Mouse (Mus musculus): ENCODE data around the gene Gramd4. TPM values are rescaled to one million over a fixed set of nuclear protein-coding genes. Genes with fewer than 3 reads are reported as not detected.

The Gramd4 gene
- polyA plus RNA-seq, 1 experiment, result 18.9 TPM

DNA sequence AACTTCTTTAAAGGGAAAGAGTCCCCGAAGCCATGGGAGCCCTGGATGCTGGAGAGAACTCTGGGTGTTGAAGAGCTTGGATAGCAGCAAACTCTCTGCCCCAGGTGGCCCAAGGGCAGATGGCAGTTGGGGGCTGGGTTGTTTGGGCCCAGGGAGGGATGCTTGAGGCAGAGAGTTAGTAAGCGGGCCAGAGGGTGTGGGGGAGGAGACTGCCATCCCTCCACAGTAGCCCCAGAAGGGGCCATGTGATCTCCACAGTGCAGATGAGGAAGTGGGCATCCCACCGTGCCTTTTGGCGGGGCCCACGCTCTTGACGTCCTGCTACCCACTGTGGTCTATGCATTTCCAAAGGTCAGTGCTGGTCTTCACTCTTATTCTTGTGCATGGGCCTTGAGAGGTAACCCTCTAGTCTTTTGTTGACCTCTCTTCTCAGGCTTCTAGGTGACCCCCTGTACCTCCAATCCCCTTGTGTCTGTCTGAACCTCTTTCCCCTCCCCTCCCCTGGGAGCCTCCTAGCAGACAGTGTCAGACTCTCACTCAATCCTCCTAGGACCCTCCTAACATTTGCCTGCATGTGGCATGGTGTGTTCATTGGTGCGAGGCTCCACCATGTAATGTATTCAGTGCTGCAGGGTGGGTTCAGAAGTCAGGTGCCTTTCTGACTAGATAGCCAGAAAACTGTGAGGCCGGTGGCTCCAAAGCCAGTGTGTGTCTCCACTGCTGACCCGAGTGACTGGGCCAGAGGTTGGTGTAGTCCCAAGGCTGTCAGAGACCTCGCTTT lies 11.7 kb downstream of the Gramd4 start:
- no peak overlapping the region for H3K27ac ChIP-seq (ENCODE audit: insufficient read depth, low read depth, low read length)
- H3K4me1 ChIP-seq (ENCODE audit: control insufficient read depth, insufficient read depth, low read length), result peaks cover 11% of the 10 kb centered on the region; the same call in 1 of the 2 replicates
- H3K36me3 ChIP-seq (ENCODE audit: control insufficient read depth, insufficient read depth, low read length), result no peaks in the 10 kb centered on the region
- H3K4me3 ChIP-seq (ENCODE audit: insufficient read depth, low read depth, low read length), result no peak overlapping the region
- DNase-seq, result no peak
- H3K27me3 ChIP-seq (replicated peaks; ENCODE audit: control insufficient read depth, insufficient read depth, low read length), result no peaks in the 10 kb centered on the region
- WGBS, result 77% methylated on average over 10 of the region's 10 CpGs
- TF ChIP-seq CTCF (conservative IDR thresholded peaks at IDR 0.05; ENCODE audit: insufficient read depth, insufficient read length, low read depth, low read length), result no peak
- no peak for TF ChIP-seq POLR2A (IDR thresholded peaks at IDR 0.05; ENCODE audit: low read depth, low read length)

- no peak overlapping the region for H3K27ac ChIP-seq (ENCODE audit: insufficient read depth, low read depth, low read length)
- H3K4me1 ChIP-seq (ENCODE audit: control insufficient read depth, insufficient read depth, low read length), result 0 out of 2 replicates have a peak, but pooled peaks cover under 1% of the 10 kb centered on the region
- TF ChIP-seq CTCF (conservative IDR thresholded peaks at IDR 0.05; ENCODE audit: insufficient read depth, insufficient read length, low read depth, low read length), result no peak
- no peaks in the 10 kb centered on the region for H3K36me3 ChIP-seq (ENCODE audit: control insufficient read depth, insufficient read depth, low read length)
- DNase-seq, result no peak
- H3K27me3 ChIP-seq (replicated peaks; ENCODE audit: control insufficient read depth, insufficient read depth, low read length), result no peaks in the 10 kb centered on the region
- WGBS, result 67% methylated on average over 11 of the region's 11 CpGs
- no peak overlapping the region for H3K4me3 ChIP-seq (ENCODE audit: insufficient read depth, low read depth, low read length)
Measured at GRCm38 (mm10) chr15:86070368-86070767, 12.9 kb downstream of the Gramd4 start.

DNA sequence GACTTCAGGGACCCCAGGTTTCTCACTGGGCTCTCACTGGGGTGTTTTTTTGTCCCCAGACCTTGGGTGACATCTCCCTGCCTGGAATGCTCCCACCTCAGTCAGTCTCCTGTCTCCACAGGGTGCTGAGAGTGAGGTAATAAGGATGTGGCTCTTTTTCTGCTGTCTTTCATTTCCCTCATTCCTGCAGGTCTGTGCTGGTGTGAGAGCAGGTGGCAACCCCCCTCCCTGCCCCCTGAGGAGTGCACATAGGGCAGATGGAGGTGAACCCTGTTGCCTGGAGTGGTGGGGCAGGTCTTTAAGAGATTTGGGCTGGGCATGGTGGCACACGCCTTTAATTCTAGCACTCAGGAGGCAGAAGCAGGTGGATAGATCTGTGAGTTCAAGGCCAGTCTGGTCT lies 13.7 kb downstream of the Gramd4 start:
- no peak for TF ChIP-seq POLR2A (IDR thresholded peaks at IDR 0.05; ENCODE audit: low read depth, low read length)
- no peak for TF ChIP-seq CTCF (conservative IDR thresholded peaks at IDR 0.05; ENCODE audit: insufficient read depth, insufficient read length, low read depth, low read length)
- Histone ChIP-seq H3K4me1 (ENCODE audit: control insufficient read depth, insufficient read depth, low read length) (no peaks in the 10 kb centered on the region), H3K36me3 (ENCODE audit: control insufficient read depth, insufficient read depth, low read length) (no peaks in the 10 kb centered on the region), H3K27me3 (replicated peaks; ENCODE audit: control insufficient read depth, insufficient read depth, low read length) (no peaks in the 10 kb centered on the region), H3K27ac (ENCODE audit: insufficient read depth, low read depth, low read length) (no peak overlapping the region), H3K4me3 (ENCODE audit: insufficient read depth, low read depth, low read length) (no peak overlapping the region)
- DNase-seq, result no peak
- 85% methylated on average over 1 of the region's 1 CpGs for WGBS

- no peaks in the 10 kb centered on the region for H3K27me3 ChIP-seq (replicated peaks; ENCODE audit: control insufficient read depth, insufficient read depth, low read length)
- peak; percentile 72 for DNase-seq
- H3K4me1 ChIP-seq (ENCODE audit: control insufficient read depth, insufficient read depth, low read length), result peaks cover 19% of the 10 kb centered on the region
- H3K36me3 ChIP-seq (ENCODE audit: control insufficient read depth, insufficient read depth, low read length), result no peaks in the 10 kb centered on the region
- H3K27ac ChIP-seq (ENCODE audit: insufficient read depth, low read depth, low read length), result no peak overlapping the region
- 73% methylated on average over 16 of the region's 16 CpGs for WGBS
- no peak for TF ChIP-seq CTCF (conservative IDR thresholded peaks at IDR 0.05; ENCODE audit: insufficient read depth, insufficient read length, low read depth, low read length)
- no peak for TF ChIP-seq POLR2A (IDR thresholded peaks at IDR 0.05; ENCODE audit: low read depth, low read length)
- H3K4me3 ChIP-seq (ENCODE audit: insufficient read depth, low read depth, low read length), result no peak overlapping the region
Measured at GRCm38 (mm10) chr15:86074171-86074937, 16.9 kb downstream of the Gramd4 start.

- H3K27me3 ChIP-seq (replicated peaks; ENCODE audit: control insufficient read depth, insufficient read depth, low read length), result no peaks in the 10 kb centered on the region
- no peak overlapping the region for H3K4me3 ChIP-seq (ENCODE audit: insufficient read depth, low read depth, low read length)
- no peaks in the 10 kb centered on the region for H3K36me3 ChIP-seq (ENCODE audit: control insufficient read depth, insufficient read depth, low read length)
- peaks cover 19% of the 10 kb centered on the region for H3K4me1 ChIP-seq (ENCODE audit: control insufficient read depth, insufficient read depth, low read length)
- DNase-seq, result no peak
- H3K27ac ChIP-seq (ENCODE audit: insufficient read depth, low read depth, low read length), result no peak overlapping the region
- no peak for TF ChIP-seq CTCF (conservative IDR thresholded peaks at IDR 0.05; ENCODE audit: insufficient read depth, insufficient read length, low read depth, low read length)
- no peak for TF ChIP-seq POLR2A (IDR thresholded peaks at IDR 0.05; ENCODE audit: low read depth, low read length)
- 73% methylated on average over 20 of the region's 20 CpGs for WGBS
Measured at GRCm38 (mm10) chr15:86075305-86076047, 18.0 kb downstream of the Gramd4 start.

- H3K4me3 ChIP-seq (ENCODE audit: insufficient read depth, low read depth, low read length), result no peak overlapping the region
- DNase-seq, result no peak
- 60% methylated on average over 2 of the region's 2 CpGs for WGBS
- H3K36me3 ChIP-seq (ENCODE audit: control insufficient read depth, insufficient read depth, low read length), result no peaks in the 10 kb centered on the region
- TF ChIP-seq CTCF (conservative IDR thresholded peaks at IDR 0.05; ENCODE audit: insufficient read depth, insufficient read length, low read depth, low read length), result no peak
- no peak for TF ChIP-seq POLR2A (IDR thresholded peaks at IDR 0.05; ENCODE audit: low read depth, low read length)
- no peak overlapping the region for H3K27ac ChIP-seq (ENCODE audit: insufficient read depth, low read depth, low read length)
- no peaks in the 10 kb centered on the region for H3K27me3 ChIP-seq (replicated peaks; ENCODE audit: control insufficient read depth, insufficient read depth, low read length)
- H3K4me1 ChIP-seq (ENCODE audit: control insufficient read depth, insufficient read depth, low read length), result peaks cover 19% of the 10 kb centered on the region
Measured at GRCm38 (mm10) chr15:86076048-86076315, 18.5 kb downstream of the Gramd4 start.

- H3K27ac ChIP-seq (ENCODE audit: insufficient read depth, low read depth, low read length), result no peak overlapping the region
- H3K4me3 ChIP-seq (ENCODE audit: insufficient read depth, low read depth, low read length), result no peak overlapping the region
- no peaks in the 10 kb centered on the region for H3K36me3 ChIP-seq (ENCODE audit: control insufficient read depth, insufficient read depth, low read length)
- WGBS, result 63% methylated on average over 8 of the region's 8 CpGs
- peaks cover 21% of the 10 kb centered on the region for H3K4me1 ChIP-seq (ENCODE audit: control insufficient read depth, insufficient read depth, low read length)
- DNase-seq, result peak; percentile 77
- no peaks in the 10 kb centered on the region for H3K27me3 ChIP-seq (replicated peaks; ENCODE audit: control insufficient read depth, insufficient read depth, low read length)
- TF ChIP-seq CTCF (conservative IDR thresholded peaks at IDR 0.05; ENCODE audit: insufficient read depth, insufficient read length, low read depth, low read length) (no peak), POLR2A (IDR thresholded peaks at IDR 0.05; ENCODE audit: low read depth, low read length) (no peak)
Measured at GRCm38 (mm10) chr15:86076378-86076777, 18.9 kb downstream of the Gramd4 start.
